Comparison of ENCODE assay signal across 8 mouse cellular contexts in genomic region chr9:71750015-71750672, GRCm38 (mm10). TPM values are rescaled to one million over a fixed set of nuclear protein-coding genes. Genes with fewer than 3 reads are reported as not detected.
DNase-seq lines count a peak whose midpoint lies in the region; ATAC-seq and TF ChIP-seq lines count a peak whose summit lies in the region.
"Had no signal": no experiment of that assay in that cellular context is flagged by ENCODE, and none has a peak within 500 bp of the region (broad histone marks: within the 10 kb centered on the region; RNA-seq: fewer than 3 reads in every experiment).

No protein-coding gene starts in this region.

- TF ChIP-seq EP300 in CH12.LX (IDR thresholded peaks at IDR 0.05; ENCODE audit: low read length), result no peak

- no peak overlapping the region for H3K27ac ChIP-seq in CH12.LX (ENCODE audit: insufficient read depth, low read depth)
- no peak overlapping the region for H3K27ac ChIP-seq in heart, embryonic 14.5 days (replicated peaks in 1 of 2; ENCODE audit: control insufficient read depth in 1 of 2, insufficient read depth in 1 of 2, low read depth in 2 of 2, low read length in 2 of 2)
- peak overlapping the region; percentile 68 for H3K27ac ChIP-seq in lung, embryonic 15.5 days
- no peak overlapping the region for H3K27ac ChIP-seq in thymus, adult 2 months (ENCODE audit: control insufficient read depth, insufficient read depth, low read length)
- H3K27ac ChIP-seq: stomach, embryonic 15.5 days had no signal

- TF ChIP-seq CTCF in CH12.LX (conservative IDR thresholded peaks at IDR 0.05 in 1 of 2, IDR thresholded peaks at IDR 0.05 in 1 of 2; ENCODE audit: low read depth in 2 of 2, low read length in 2 of 2), result no peak
- no peak for TF ChIP-seq CTCF in thymus, adult 2 months (IDR thresholded peaks at IDR 0.05; ENCODE audit: borderline replicate concordance, control insufficient read depth, extremely low read depth, insufficient read depth, low read length, poor library complexity)

- in situ Hi-C loops in CH12.LX (cut with MboI; ENCODE audit: low pct_ligation_motif_present, low pct_unique_long_range_greater_than_20kb, low sequenced_read_pairs), result no loop called here

- peaks cover 4% of the 10 kb centered on the region for H3K9me3 ChIP-seq in CH12.LX (replicated peaks; ENCODE audit: low read length)
- H3K9me3 ChIP-seq in heart, embryonic 14.5 days (ENCODE audit: control insufficient read depth, low read length), result no peaks in the 10 kb centered on the region
- H3K9me3 ChIP-seq in lung, embryonic 15.5 days, result no peaks in the 10 kb centered on the region
- H3K9me3 ChIP-seq: stomach, embryonic 15.5 days had no signal

- no peak overlapping the region for H3K9ac ChIP-seq in CH12.LX (ENCODE audit: insufficient read depth, low read depth)
- no peak overlapping the region for H3K9ac ChIP-seq in heart, embryonic 14.5 days (ENCODE audit: low read length)
- no peak overlapping the region for H3K9ac ChIP-seq in lung, embryonic 15.5 days
- H3K9ac ChIP-seq: stomach, embryonic 15.5 days had no signal

- DNase-seq in CH12.LX (ENCODE audit: extremely low read depth) (peak; percentile 2), adipocyte (ENCODE audit: low spot score) (no peak)
- peak; percentile 57 for DNase-seq in Muller cell, postnatal 12 days (ENCODE audit: inconsistent ontology term)
- no peak for DNase-seq in cerebellum, postnatal 10 days
- no peak for DNase-seq in thymus, adult 2 months

- WGBS in heart, embryonic 14.5 days, result 9% methylated on average over 4 of the region's 4 CpGs
- WGBS in lung, embryonic 15.5 days, result 4% methylated on average over 4 of the region's 4 CpGs
- WGBS in thymus, adult 2 months, result 53% methylated on average over 4 of the region's 4 CpGs

- dilution Hi-C loops in CH12.LX (cut with MboI; ENCODE audit: extremely low pct_ligation_motif_present, extremely low pct_unique_long_range_greater_than_20kb, low sequenced_read_pairs), result no loop called here

- no peak overlapping the region for H3K4me3 ChIP-seq in CH12.LX (replicated peaks in 1 of 3; ENCODE audit: low read depth in 2 of 3, low read length in 2 of 3, poor library complexity in 1 of 3)
- H3K4me3 ChIP-seq in heart, embryonic 14.5 days (ENCODE audit: control insufficient read depth in 1 of 2, insufficient read depth in 1 of 2, low read depth in 1 of 2, low read length in 2 of 2), result no peak overlapping the region
- H3K4me3 ChIP-seq in lung, embryonic 15.5 days, result no peak overlapping the region
- no peak overlapping the region for H3K4me3 ChIP-seq in thymus, adult 2 months (ENCODE audit: control insufficient read depth, insufficient read depth, low read length)
- H3K4me3 ChIP-seq: stomach, embryonic 15.5 days had no signal

- H3K36me3 ChIP-seq in CH12.LX (replicated peaks in 1 of 2; ENCODE audit: control insufficient read depth in 1 of 2, insufficient read depth in 1 of 2, low read length in 1 of 2), result no peaks in the 10 kb centered on the region
- no peaks in the 10 kb centered on the region for H3K36me3 ChIP-seq in heart, embryonic 14.5 days (ENCODE audit: control insufficient read depth, insufficient read depth, low read length)
- H3K36me3 ChIP-seq in lung, embryonic 15.5 days, result no peaks in the 10 kb centered on the region
- no peaks in the 10 kb centered on the region for H3K36me3 ChIP-seq in thymus, adult 2 months (ENCODE audit: control insufficient read depth, insufficient read depth, low read length)
- H3K36me3 ChIP-seq: stomach, embryonic 15.5 days had no signal

- ATAC-seq in heart, embryonic 14.5 days (ENCODE audit: insufficient number of reproducible peaks, insufficient read depth, low FRiP score, low read depth), result no peak
- peak; percentile 71; the same call in 1 of the 2 replicates for ATAC-seq in lung, embryonic 15.5 days (ENCODE audit: borderline replicate concordance, extremely low read depth, low FRiP score, low TSS enrichment)

- H3K4me1 ChIP-seq in CH12.LX (ENCODE audit: control insufficient read depth in 1 of 2, insufficient read depth in 2 of 2), result no peaks in the 10 kb centered on the region
- peaks cover 34 to 50% of the 10 kb centered on the region in 2 experiments for H3K4me1 ChIP-seq in heart, embryonic 14.5 days (ENCODE audit: control insufficient read depth in 2 of 2, insufficient read depth in 2 of 2, low read length in 2 of 2)
- peaks cover 33% of the 10 kb centered on the region for H3K4me1 ChIP-seq in lung, embryonic 15.5 days
- H3K4me1 ChIP-seq in thymus, adult 2 months (replicated peaks; ENCODE audit: control insufficient read depth, insufficient read depth, low read length), result no peaks in the 10 kb centered on the region

- no peak overlapping the region for H3K4me2 ChIP-seq in CH12.LX (ENCODE audit: insufficient read depth, low read depth, poor library complexity, severe bottlenecking)
- H3K4me2 ChIP-seq in heart, embryonic 14.5 days (ENCODE audit: low read length), result 0 out of 2 replicates have a peak overlapping the region, but pooled peaks have one; percentile 5
- H3K4me2 ChIP-seq in lung, embryonic 15.5 days, result no peak overlapping the region; the same call in 1 of the 2 replicates
- H3K4me2 ChIP-seq: stomach, embryonic 15.5 days had no signal

- no peak for TF ChIP-seq POLR2A in CH12.LX (IDR thresholded peaks at IDR 0.05; ENCODE audit: low read depth, low read length)
- TF ChIP-seq POLR2A in thymus, adult 2 months (IDR thresholded peaks at IDR 0.05; ENCODE audit: control insufficient read depth, extremely low read depth, insufficient read depth, low read length, poor library complexity), result no peak

- no peaks in the 10 kb centered on the region for H3K79me2 ChIP-seq in CH12.LX (replicated peaks; ENCODE audit: control insufficient read depth, extremely low read depth, insufficient read depth, poor library complexity, severe bottlenecking)

- TF ChIP-seq RAD21 in CH12.LX (IDR thresholded peaks at IDR 0.05; ENCODE audit: low read depth, low read length), result no peak

- peaks cover 2% of the 10 kb centered on the region for H3K27me3 ChIP-seq in CH12.LX (replicated peaks)
- no peaks in the 10 kb centered on the region for H3K27me3 ChIP-seq in heart, embryonic 14.5 days (ENCODE audit: control insufficient read depth, insufficient read depth, low read length)
- no peaks in the 10 kb centered on the region for H3K27me3 ChIP-seq in lung, embryonic 15.5 days
- H3K27me3 ChIP-seq in thymus, adult 2 months (ENCODE audit: control insufficient read depth, insufficient read depth, low read length), result no peaks in the 10 kb centered on the region
- H3K27me3 ChIP-seq: stomach, embryonic 15.5 days had no signal

TF ChIP-seq in CH12.LX, 34 proteins besides CTCF, POLR2A, EP300 and RAD21:
- TF ChIP-seq USF2 (conservative IDR thresholded peaks at IDR 0.05; ENCODE audit: low read depth, low read length) (no peak), MEF2A (IDR thresholded peaks at IDR 0.05; ENCODE audit: borderline replicate concordance, low read depth, low read length) (no peak), BHLHE40 (IDR thresholded peaks at IDR 0.05; ENCODE audit: low read depth, low read length) (no peak), MAFK (IDR thresholded peaks at IDR 0.05; ENCODE audit: insufficient replicate concordance, low read length) (no peak), ZKSCAN1 (IDR thresholded peaks at IDR 0.05; ENCODE audit: borderline replicate concordance, low read depth, low read length) (no peak), ZNF384 (IDR thresholded peaks at IDR 0.05; ENCODE audit: low read depth, low read length) (no peak), ELF1 (IDR thresholded peaks at IDR 0.05; ENCODE audit: low read depth, low read length) (no peak), NELFE (IDR thresholded peaks at IDR 0.05; ENCODE audit: low read depth, low read length) (no peak), CHD2 (IDR thresholded peaks at IDR 0.05; ENCODE audit: low read length) (no peak), MXI1 (IDR thresholded peaks at IDR 0.05; ENCODE audit: low read depth, low read length) (no peak), TBP (conservative IDR thresholded peaks at IDR 0.05; ENCODE audit: low read depth, low read length) (no peak), SIN3A (IDR thresholded peaks at IDR 0.05; ENCODE audit: low read length) (no peak), ZC3H11A (IDR thresholded peaks at IDR 0.05; ENCODE audit: low read depth, low read length) (no peak), TCF12 (IDR thresholded peaks at IDR 0.05; ENCODE audit: low read depth, low read length) (no peak)
TF ChIP-seq in CH12.LX: peak in this region for 0.

RNA-seq across cellular contexts. Expression of gene Cgnl1, which starts 21.3 kb away (rescaled TPM):
- total RNA-seq in CH12.LX (2012; rRNA removed), result not detected in 2 replicates
- total RNA-seq in CH12.LX (2014; rRNA removed), result not detected in 2 replicates
- polyA plus RNA-seq in CH12.LX (2012; ENCODE audit: insufficient read length, low read depth), result 0.03 TPM in 1 of 2 replicates, not detected in the other
- 35.8 and 37.6 TPM in 2 replicates for polyA plus RNA-seq in heart, embryonic 14.5 days (2014; fragmentation: Nextera tagmentation; extraction: Ambion mirVana)
- 20.2 and 20.3 TPM in 2 replicates for polyA plus RNA-seq in lung, embryonic 15.5 days (2015; fragmentation: Nextera tagmentation; extraction: Ambion mirVana)
- 2.7 and 2.8 TPM in 2 replicates for polyA plus RNA-seq in thymus, adult 2 months (2012; rRNA removed)

Comparison
In these comparisons a context has a peak if more than half of its experiments do, and no peak if none do; other contexts are left out.
1. DNase-seq: peak in CH12.LX (single experiment) and Muller cell, postnatal 12 days (single experiment); none in cerebellum, postnatal 10 days (0 of 2), adipocyte (single experiment) and thymus, adult 2 months (single experiment).